Mouse (Mus musculus) C2C12 (cell line): ENCODE measurements around the gene Frg2f1.

Experiments
- CEBPB ChIP-seq: IDR thresholded peaks from one replicate; pipeline ENCODE4 v1.6.1; 2011; ENCODE audit warnings: low read depth, mild to moderate bottlenecking, control low read depth, moderate library complexity
- CTCF ChIP-seq: IDR thresholded peaks from one replicate; pipeline ENCODE4 v1.5.1; 2011; ENCODE audit not compliant: control insufficient read depth, insufficient read depth, insufficient read length
- MAX ChIP-seq: IDR thresholded peaks from one replicate; pipeline ENCODE4 v1.6.1; 2011; ENCODE audit warnings: mild to moderate bottlenecking, control low read depth
- USF1 ChIP-seq: IDR thresholded peaks from one replicate; pipeline ENCODE4 v1.6.1; 2011; ENCODE audit warnings: low read depth, mild to moderate bottlenecking, control low read depth, moderate library complexity

GRCm38 (mm10) chr4:119511591-119511990 is 27.7 kb downstream of the Frg2f1 start:
- TF ChIP-seq CTCF (no peak), USF1 (no peak), MAX (no peak), CEBPB (no peak)
